Mouse (Mus musculus) neural tube, embryonic 15.5 days (tissue): Measurements from ENCODE around the gene Tent4b. TPM values are rescaled to one million over a fixed set of nuclear protein-coding genes. Genes with fewer than 3 reads are reported as not detected.
"Not testable (repeated sequence)": the region's sequence is repeated elsewhere in the genome, so short reads cannot be mapped to it uniquely, and the experiment has no call there.

Experiments
- ATAC-seq: fragments of 200-750 bp; cut with Nextera tagmentation; 2 replicates; pipeline ENCODE4 v1.8.0; 2017; ENCODE audit warnings: mild to moderate bottlenecking, moderate TSS enrichment, moderate library complexity; ENCODE audit not compliant: low FRiP score
- H3K27ac ChIP-seq: fragments of 300-500 bp; sonication (generic); replicated peaks from 2 replicates; pipeline ENCODE4 v1.5.1; 2015; ENCODE audit warnings: mild to moderate bottlenecking, inconsistent platforms
- H3K27me3 ChIP-seq: fragments of 300-500 bp; sonication (generic); replicated peaks from 2 replicates; pipeline ENCODE4 v1.6.1; 2015; ENCODE audit warnings: inconsistent platforms
- H3K36me3 ChIP-seq: fragments of 300-500 bp; sonication (generic); 2 replicates; pipeline ENCODE4 v1.6.1; 2015; ENCODE audit warnings: inconsistent platforms
- H3K4me1 ChIP-seq: fragments of 300-500 bp; sonication (generic); 2 replicates; pipeline ENCODE4 v1.6.1; 2015; ENCODE audit warnings: inconsistent platforms
- H3K4me2 ChIP-seq: fragments of 300-500 bp; sonication (generic); 2 replicates; pipeline ENCODE4 v1.6.1; 2015; ENCODE audit warnings: inconsistent platforms, mild to moderate bottlenecking, moderate library complexity
- H3K4me3 ChIP-seq: fragments of 300-500 bp; sonication (generic); replicated peaks from 2 replicates; pipeline ENCODE4 v1.5.1; 2015; ENCODE audit warnings: mild to moderate bottlenecking, inconsistent platforms
- H3K9ac ChIP-seq: fragments of 300-500 bp; sonication (generic); replicated peaks from 2 replicates; pipeline ENCODE4 v1.6.1; 2015; ENCODE audit warnings: mild to moderate bottlenecking, inconsistent platforms
- H3K9me3 ChIP-seq: fragments of 300-500 bp; sonication (generic); replicated peaks from 2 replicates; pipeline ENCODE4 v1.6.1; 2016; ENCODE audit warnings: inconsistent platforms
- WGBS: fragments of 180-500 bp; shearing (Covaris S2); methylation state at CpG from one replicate; pipeline ENCODE4 v1.1.7; 2015; ENCODE audit warnings: mixed read lengths; 5-methylcytosine and 5-hydroxymethylcytosine counted together
- polyA plus RNA-seq: library from polyadenylated mRNA; unstranded; fragments of >200 nt; fragmentation: Nextera tagmentation; extraction: Ambion mirVana; gene quantifications from 2 replicates; pipeline ENCODE4 v1.2.1, GENCODE M21; 2015

Gene Tent4b
- polyA plus RNA-seq, 1 experiment from 2014 or later = 9.7 TPM

GRCm38 (mm10) chr8:88199700-88200601 is 938 bp downstream of the Tent4b start:
- peaks cover 50% of the 10 kb centered on the region for H3K4me1 ChIP-seq
- peak overlapping the region; percentile 91 for H3K4me3 ChIP-seq
- H3K9ac ChIP-seq = peak overlapping the region; percentile 86
- under 1% methylated on average over 82 of the region's 117 CpGs for WGBS
- H3K4me2 ChIP-seq = peak overlapping the region; percentile 88
- ATAC-seq = peak; percentile 54
- no peaks in the 10 kb centered on the region for H3K36me3 ChIP-seq
- H3K27ac ChIP-seq = peak overlapping the region; percentile 96
- no peaks in the 10 kb centered on the region for H3K9me3 ChIP-seq
- H3K27me3 ChIP-seq = no peaks in the 10 kb centered on the region

GRCm38 (mm10) chr8:88200724-88201495 is 1.9 kb downstream of the Tent4b start:
- Histone ChIP-seq H3K27me3 (no peaks in the 10 kb centered on the region), H3K4me3 (peak overlapping the region; percentile 91), H3K9me3 (no peaks in the 10 kb centered on the region), H3K9ac (peak overlapping the region; percentile 86), H3K36me3 (no peaks in the 10 kb centered on the region), H3K27ac (peak overlapping the region; percentile 96; the same call in 1 of the 2 replicates), H3K4me2 (peak overlapping the region; percentile 88), H3K4me1 (peaks cover 51% of the 10 kb centered on the region)
- ATAC-seq = no peak
- 21% methylated on average over 10 of the region's 10 CpGs for WGBS

GRCm38 (mm10) chr8:88201641-88202040 is 2.6 kb downstream of the Tent4b start:
- H3K4me2 ChIP-seq = peak overlapping the region; percentile 88
- H3K27me3 ChIP-seq = no peaks in the 10 kb centered on the region
- no peak for ATAC-seq
- H3K9ac ChIP-seq = 0 out of 2 replicates have a peak overlapping the region, but pooled peaks have one; percentile 86
- 58% methylated on average over 3 of the region's 3 CpGs for WGBS
- no peaks in the 10 kb centered on the region for H3K36me3 ChIP-seq
- H3K4me1 ChIP-seq = peaks cover 55% of the 10 kb centered on the region
- H3K4me3 ChIP-seq = 0 out of 2 replicates have a peak overlapping the region, but pooled peaks have one; percentile 1
- no peak overlapping the region for H3K27ac ChIP-seq
- no peaks in the 10 kb centered on the region for H3K9me3 ChIP-seq

- H3K27me3 ChIP-seq = no peaks in the 10 kb centered on the region
- no peak overlapping the region for H3K4me3 ChIP-seq
- H3K27ac ChIP-seq = no peak overlapping the region
- ATAC-seq = no peak
- H3K9ac ChIP-seq = no peak overlapping the region
- H3K36me3 ChIP-seq = peaks cover 2% of the 10 kb centered on the region; the same call in 1 of the 2 replicates
- no peak overlapping the region for H3K4me2 ChIP-seq
- H3K4me1 ChIP-seq = peaks cover 49% of the 10 kb centered on the region
- no peaks in the 10 kb centered on the region for H3K9me3 ChIP-seq
- 47% methylated on average over 9 of the region's 9 CpGs for WGBS
These were observed 7.0 kb downstream of the Tent4b start for GRCm38 (mm10) chr8:88206016-88206415.

GRCm38 (mm10) chr8:88207121-88207821 is 8.3 kb downstream of the Tent4b start:
- WGBS = 86% methylated on average over 7 of the region's 7 CpGs
- H3K36me3 ChIP-seq = peaks cover 2% of the 10 kb centered on the region; the same call in 1 of the 2 replicates
- H3K4me2 ChIP-seq = no peak overlapping the region
- no peaks in the 10 kb centered on the region for H3K9me3 ChIP-seq
- H3K9ac ChIP-seq = no peak overlapping the region
- no peak for ATAC-seq
- H3K27me3 ChIP-seq = no peaks in the 10 kb centered on the region
- no peak overlapping the region for H3K27ac ChIP-seq
- H3K4me3 ChIP-seq = no peak overlapping the region
- peaks cover 40% of the 10 kb centered on the region for H3K4me1 ChIP-seq

- H3K27ac ChIP-seq, H3K9me3 ChIP-seq, H3K9ac ChIP-seq, H3K27me3 ChIP-seq, ATAC-seq, H3K4me2 ChIP-seq, H3K36me3 ChIP-seq, H3K4me3 ChIP-seq: not testable (repeated sequence)
- 90% methylated on average over 6 of the region's 6 CpGs for WGBS
- peaks cover 15% of the 10 kb centered on the region for H3K4me1 ChIP-seq
These were observed 11.2 kb downstream of the Tent4b start for GRCm38 (mm10) chr8:88209930-88210827.

GRCm38 (mm10) chr8:88221353-88221752 is 22.3 kb downstream of the Tent4b start:
- Histone ChIP-seq H3K9ac (no peak overlapping the region), H3K4me2 (no peak overlapping the region), H3K27me3 (no peaks in the 10 kb centered on the region), H3K36me3 (no peaks in the 10 kb centered on the region), H3K27ac (no peak overlapping the region), H3K4me3 (no peak overlapping the region), H3K9me3 (no peaks in the 10 kb centered on the region), H3K4me1 (peaks cover 19% of the 10 kb centered on the region)
- 62% methylated on average over 4 of the region's 4 CpGs for WGBS
- no peak for ATAC-seq

GRCm38 (mm10) chr8:88225358-88225757 is 26.3 kb downstream of the Tent4b start:
- no peak; the same call in 1 of the 2 replicates for ATAC-seq
- no peak overlapping the region; the same call in 1 of the 2 replicates for H3K9ac ChIP-seq

GRCm38 (mm10) chr8:88227851-88228250 is 28.8 kb downstream of the Tent4b start:
- peak overlapping the region; percentile 28; the same call in 1 of the 2 replicates for H3K4me2 ChIP-seq
- H3K27ac ChIP-seq = no peak overlapping the region
- no peaks in the 10 kb centered on the region for H3K36me3 ChIP-seq
- no peak overlapping the region for H3K4me3 ChIP-seq
- H3K9me3 ChIP-seq = no peaks in the 10 kb centered on the region
- peaks cover 30% of the 10 kb centered on the region for H3K4me1 ChIP-seq
- ATAC-seq = no peak
- H3K9ac ChIP-seq = no peak overlapping the region
- 55% methylated on average over 6 of the region's 6 CpGs for WGBS
- no peaks in the 10 kb centered on the region for H3K27me3 ChIP-seq

More at GRCm38 (mm10) chr8:88225358-88225757, 26.3 kb downstream of the Tent4b start:
- Histone ChIP-seq H3K36me3 (no peaks in the 10 kb centered on the region), H3K9me3 (no peaks in the 10 kb centered on the region), H3K4me3 (no peak overlapping the region), H3K27ac (peak overlapping the region; percentile 71), H3K4me1 (peaks cover 33% of the 10 kb centered on the region), H3K27me3 (no peaks in the 10 kb centered on the region), H3K4me2 (no peak overlapping the region)
- 11% methylated on average over 5 of the region's 5 CpGs for WGBS

GRCm38 (mm10) chr8:88228286-88228685 is 29.3 kb downstream of the Tent4b start:
- peak overlapping the region; percentile 28; the same call in 1 of the 2 replicates for H3K4me2 ChIP-seq
- whole genome bisulfite sequencing = 38% methylated on average over 1 of the region's 1 CpGs
- peaks cover 30% of the 10 kb centered on the region for H3K4me1 ChIP-seq
- no peak overlapping the region for H3K27ac ChIP-seq
- H3K4me3 ChIP-seq = no peak overlapping the region
- no peak overlapping the region for H3K9ac ChIP-seq
- no peaks in the 10 kb centered on the region for H3K36me3 ChIP-seq
- H3K9me3 ChIP-seq = no peaks in the 10 kb centered on the region
- no peak for ATAC-seq
- H3K27me3 ChIP-seq = no peaks in the 10 kb centered on the region
